Comparison of ENCODE assay signal across 8 mouse cellular contexts in genomic region chr2:105673631-105674060, GRCm38 (mm10). TPM values are rescaled to one million over a fixed set of nuclear protein-coding genes. Genes with fewer than 3 reads are reported as not detected.
DNase-seq lines count a peak whose midpoint lies in the region; ATAC-seq lines count a peak whose summit lies in the region.

No protein-coding gene starts in this region.

- H3K27me3 ChIP-seq in intestine, embryonic 14.5 days (replicated peaks; ENCODE audit: control insufficient read depth, insufficient read depth, low read length): peaks cover 100% of the 10 kb centered on the region
- peaks cover 79% of the 10 kb centered on the region for H3K27me3 ChIP-seq in intestine, embryonic 16.5 days (replicated peaks; ENCODE audit: control insufficient read depth, insufficient read depth, low read length)
- H3K27me3 ChIP-seq in heart, embryonic 12.5 days (replicated peaks): peaks cover 89% of the 10 kb centered on the region
- H3K27me3 ChIP-seq in liver, embryonic 15.5 days: peaks cover 100% of the 10 kb centered on the region

- H3K4me1 ChIP-seq in intestine, embryonic 14.5 days (replicated peaks; ENCODE audit: control insufficient read depth, insufficient read depth, low read length): peaks cover 6% of the 10 kb centered on the region; the same call in 1 of the 2 replicates
- peaks cover 22% of the 10 kb centered on the region for H3K4me1 ChIP-seq in intestine, embryonic 16.5 days (ENCODE audit: control insufficient read depth, insufficient read depth, low read length)
- peaks cover 37% of the 10 kb centered on the region for H3K4me1 ChIP-seq in heart, embryonic 12.5 days (replicated peaks)
- H3K4me1 ChIP-seq in liver, embryonic 15.5 days (replicated peaks): peaks cover 39% of the 10 kb centered on the region

- no peak overlapping the region for H3K4me2 ChIP-seq in intestine, embryonic 14.5 days (ENCODE audit: low read length)
- no peak overlapping the region for H3K4me2 ChIP-seq in intestine, embryonic 16.5 days (ENCODE audit: low read depth, low read length)
- peak overlapping the region; percentile 83 for H3K4me2 ChIP-seq in heart, embryonic 12.5 days
- peak overlapping the region; percentile 62 for H3K4me2 ChIP-seq in liver, embryonic 15.5 days

- H3K36me3 ChIP-seq in intestine, embryonic 14.5 days (ENCODE audit: control insufficient read depth, insufficient read depth, low read length): no peaks in the 10 kb centered on the region
- no peaks in the 10 kb centered on the region for H3K36me3 ChIP-seq in intestine, embryonic 16.5 days (ENCODE audit: control insufficient read depth, insufficient read depth, low read length)
- no peaks in the 10 kb centered on the region for H3K36me3 ChIP-seq in heart, embryonic 12.5 days
- no peaks in the 10 kb centered on the region for H3K36me3 ChIP-seq in liver, embryonic 15.5 days (replicated peaks)

- no peak for ATAC-seq in intestine, embryonic 14.5 days (replicated peaks; ENCODE audit: low FRiP score, low TSS enrichment, low read depth)
- no peak for ATAC-seq in intestine, embryonic 16.5 days
- no peak for ATAC-seq in heart, embryonic 12.5 days (ENCODE audit: insufficient number of reproducible peaks, low FRiP score)
- no peak for ATAC-seq in liver, embryonic 15.5 days (ENCODE audit: insufficient read depth)
- no peak for ATAC-seq in monocyte, adult 5-6 weeks (replicated peaks; ENCODE audit: insufficient number of reproducible peaks, low FRiP score, low TSS enrichment, poor library complexity, severe bottlenecking)
- no peak for ATAC-seq in erythroblast, adult 5-6 weeks (replicated peaks; ENCODE audit: low FRiP score, poor library complexity, severe bottlenecking)

- H3K4me3 ChIP-seq in intestine, embryonic 14.5 days (ENCODE audit: low read depth, low read length): no peak overlapping the region
- H3K4me3 ChIP-seq in intestine, embryonic 16.5 days (ENCODE audit: low read length): no peak overlapping the region
- peak overlapping the region; percentile 17 for H3K4me3 ChIP-seq in heart, embryonic 12.5 days
- peak overlapping the region; percentile 33; the same call in 1 of the 2 replicates for H3K4me3 ChIP-seq in liver, embryonic 15.5 days (replicated peaks)

- DNase-seq in intestine, embryonic 14.5 days (ENCODE audit: low spot score): peak; percentile 70
- peak; percentile 83 to 89 for DNase-seq in cerebellum, postnatal 14 days
- no peak for DNase-seq in urinary bladder, adult 18-20 months (ENCODE audit: low spot score in 2 of 2)

- H3K9me3 ChIP-seq in intestine, embryonic 14.5 days (ENCODE audit: control insufficient read depth, low read length): no peaks in the 10 kb centered on the region
- no peaks in the 10 kb centered on the region for H3K9me3 ChIP-seq in intestine, embryonic 16.5 days (ENCODE audit: control insufficient read depth, low read length)
- H3K9me3 ChIP-seq in heart, embryonic 12.5 days (replicated peaks): no peaks in the 10 kb centered on the region
- H3K9me3 ChIP-seq in liver, embryonic 15.5 days (replicated peaks): no peaks in the 10 kb centered on the region

- WGBS in intestine, embryonic 14.5 days: 1% methylated on average over 10 of the region's 10 CpGs
- WGBS in intestine, embryonic 16.5 days: 4% methylated on average over 10 of the region's 10 CpGs
- 4% methylated on average over 10 of the region's 10 CpGs for WGBS in heart, embryonic 12.5 days
- 5% methylated on average over 10 of the region's 10 CpGs for WGBS in liver, embryonic 15.5 days (ENCODE audit: insufficient replicate concordance)

- no peak overlapping the region for H3K27ac ChIP-seq in intestine, embryonic 14.5 days (ENCODE audit: low read depth)
- H3K27ac ChIP-seq in intestine, embryonic 16.5 days (ENCODE audit: low read length): no peak overlapping the region
- H3K27ac ChIP-seq in heart, embryonic 12.5 days (ENCODE audit: poor library complexity, severe bottlenecking): no peak overlapping the region
- H3K27ac ChIP-seq in liver, embryonic 15.5 days (replicated peaks): no peak overlapping the region

- no peak overlapping the region for H3K9ac ChIP-seq in intestine, embryonic 14.5 days (ENCODE audit: low read length)
- H3K9ac ChIP-seq in intestine, embryonic 16.5 days (ENCODE audit: low read depth, low read length): no peak overlapping the region
- no peak overlapping the region for H3K9ac ChIP-seq in heart, embryonic 12.5 days
- no peak overlapping the region for H3K9ac ChIP-seq in liver, embryonic 15.5 days

RNA-seq across cellular contexts. Expression of gene Pax6, which starts 4.9 kb away (rescaled TPM):
- polyA plus RNA-seq in intestine, embryonic 14.5 days (2014; fragmentation: Nextera tagmentation; extraction: Ambion mirVana): 0.19 and 2.2 TPM in 2 replicates
- 1.2 and 1.8 TPM in 2 replicates for polyA plus RNA-seq in intestine, embryonic 16.5 days (2015; fragmentation: Nextera tagmentation; extraction: Ambion mirVana)
- polyA plus RNA-seq in heart, embryonic 12.5 days (2016; fragmentation: Nextera tagmentation; extraction: Ambion mirVana): 0.28 and 0.46 TPM in 2 replicates
- not detected in 2 replicates for polyA plus RNA-seq in liver, embryonic 15.5 days (2015; fragmentation: Nextera tagmentation; extraction: Ambion mirVana)
- not detected in 3 replicates for total RNA-seq in monocyte, adult 5-6 weeks (2017)
- total RNA-seq in erythroblast, adult 5-6 weeks (2015; ENCODE audit: low replicate concordance): 1.3 TPM in 1 of 2 replicates, not detected in the other
- total RNA-seq in erythroblast, adult 5-6 weeks (2017; ENCODE audit: low replicate concordance): not detected in 2 replicates

Comparison
In these comparisons a context has a peak if more than half of its experiments do, and no peak if none do; other contexts are left out.
1. DNase-seq: peak in intestine, embryonic 14.5 days (single experiment) and cerebellum, postnatal 14 days (2 of 2); none in urinary bladder, adult 18-20 months (0 of 2).
2. H3K4me2 ChIP-seq: peak in heart, embryonic 12.5 days (single experiment) and liver, embryonic 15.5 days (single experiment); none in intestine, embryonic 14.5 days (single experiment) and intestine, embryonic 16.5 days (single experiment).
3. H3K4me3 ChIP-seq: peak in heart, embryonic 12.5 days (single experiment) and liver, embryonic 15.5 days (single experiment); none in intestine, embryonic 14.5 days (single experiment) and intestine, embryonic 16.5 days (single experiment).